Mouse (Mus musculus) testis, postnatal 10 days (tissue): ENCODE data around the gene Crcp.
A peak's percentile ranks its signal among the peaks of the same experiment; 100 is the strongest.
"Not testable (repeated sequence)": the region's sequence is repeated elsewhere in the genome, so short reads cannot be mapped to it uniquely, and the experiment has no call there.

Experiments used
- DNase-seq: peaks from one replicate; pipeline ENCODE4 v3.0.0; 2021; ENCODE audit warnings: low spot score

Crcp gene

GRCm38 (mm10) chr5:130023767-130024539, 5.1 kb upstream of the Crcp start:
- DNase-seq = peak; percentile 86

- no peak for DNase-seq
Observed at GRCm38 (mm10) chr5:130027134-130027533, 2.0 kb upstream of the Crcp start.

GRCm38 (mm10) chr5:130027696-130028095, 1.4 kb upstream of the Crcp start:
- no peak for DNase-seq

GRCm38 (mm10) chr5:130031410-130032390, 2.6 kb downstream of the Crcp start:
- peak; percentile 38 for DNase-seq

GRCm38 (mm10) chr5:130033869-130034268, 4.8 kb downstream of the Crcp start:
- DNase-seq = no peak

GRCm38 (mm10) chr5:130036300-130036699, 7.2 kb downstream of the Crcp start:
- not testable (repeated sequence) for DNase-seq

- peak; percentile 77 for DNase-seq
Observed at GRCm38 (mm10) chr5:130037752-130038455, 8.8 kb downstream of the Crcp start.

GRCm38 (mm10) chr5:130040797-130041196, 11.7 kb downstream of the Crcp start:
- DNase-seq = no peak

GRCm38 (mm10) chr5:130041262-130041661, 12.2 kb downstream of the Crcp start:
- no peak for DNase-seq

GRCm38 (mm10) chr5:130043741-130044140, 14.7 kb downstream of the Crcp start:
- DNase-seq = no peak

- DNase-seq = peak; percentile 69
Observed at GRCm38 (mm10) chr5:130044201-130044695, 15.2 kb downstream of the Crcp start.

- peak; percentile 37 for DNase-seq
Observed at GRCm38 (mm10) chr5:130046100-130046499, 17.0 kb downstream of the Crcp start.

GRCm38 (mm10) chr5:130046589-130046988, 17.5 kb downstream of the Crcp start:
- DNase-seq = no peak

- DNase-seq = no peak
Observed at GRCm38 (mm10) chr5:130047013-130047412, 17.9 kb downstream of the Crcp start.

GRCm38 (mm10) chr5:130048786-130049520, 19.9 kb downstream of the Crcp start:
- DNase-seq = peak; percentile 62

- no peak for DNase-seq
Observed at GRCm38 (mm10) chr5:130050416-130050815, 21.3 kb downstream of the Crcp start.

GRCm38 (mm10) chr5:130051073-130051860, 22.2 kb downstream of the Crcp start:
- DNase-seq = no peak

- DNase-seq = no peak
Observed at GRCm38 (mm10) chr5:130052510-130052909, 23.4 kb downstream of the Crcp start.

- no peak for DNase-seq
Observed at GRCm38 (mm10) chr5:130052955-130053354, 23.9 kb downstream of the Crcp start.

GRCm38 (mm10) chr5:130055688-130056087, 26.6 kb downstream of the Crcp start:
- no peak for DNase-seq
